Mouse (Mus musculus) G1E (cell line): ENCODE data around the gene Tmem74b.

ENCODE experiments used
- CTCF ChIP-seq: IDR thresholded peaks from 2 replicates; pipeline ENCODE4 v1.5.1; 2012; ENCODE audit warnings: low read depth, low read length, inconsistent platforms, mixed read lengths
- GATA2 ChIP-seq: IDR thresholded peaks from 2 replicates; pipeline ENCODE4 v1.6.1; 2012; ENCODE audit warnings: low read depth, low read length, inconsistent platforms, borderline replicate concordance

DNA sequence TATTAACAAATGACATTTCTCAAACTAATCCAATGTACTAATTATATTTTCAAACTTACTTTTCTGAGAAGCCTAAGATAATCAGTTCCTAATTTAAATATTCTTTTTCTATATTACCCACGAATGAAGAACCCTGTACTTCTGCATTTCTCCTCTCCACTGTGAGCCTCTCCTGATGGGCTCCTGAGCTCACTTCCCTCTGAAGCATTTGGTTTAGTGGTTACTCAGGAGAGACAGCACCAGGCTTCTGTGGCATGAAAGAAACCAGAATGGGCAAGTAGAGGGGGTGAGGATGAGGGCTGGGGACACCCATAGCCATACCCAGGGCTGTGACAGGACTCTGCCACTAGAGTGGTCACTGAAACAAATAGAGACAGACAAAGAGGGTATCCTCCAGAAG lies 49.8 kb upstream of the Tmem74b start:
- TF ChIP-seq GATA2 (no peak), CTCF (no peak)
